Mouse (Mus musculus): ENCODE measurements at regions not wholly inside any gene's neighbourhood (a gene's known extent, or its start where the extent isn't known, plus 50 kb on each side); places are given as distances from the start of the nearest gene placed in this dataset.

- peak; percentile 26 for DNase-seq (ENCODE audit: low spot score)
Observed at GRCm38 (mm10) chr12:70713499-70714280, 111.6 kb upstream of the Frmd6 start.

DNA sequence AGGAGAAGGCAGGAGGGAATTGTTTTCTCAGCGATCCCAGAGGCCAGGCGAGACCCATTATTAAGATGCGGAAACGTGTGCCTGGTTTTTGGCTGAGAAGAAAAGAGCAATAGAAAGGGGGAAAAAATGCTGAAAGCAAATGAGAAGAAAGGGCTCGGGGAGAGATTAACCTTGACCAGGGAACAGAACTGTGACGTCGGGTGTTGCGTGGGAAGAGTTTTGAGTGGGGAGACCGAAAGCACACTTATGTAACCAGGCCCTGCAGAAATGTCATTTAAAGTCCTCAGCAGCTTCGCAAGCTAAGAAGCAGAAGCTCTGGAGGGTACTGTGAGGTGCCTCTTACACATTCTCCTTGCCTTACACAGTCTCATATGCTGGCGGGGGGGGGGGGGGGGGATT, 111.0 kb upstream of the Frmd6 start:
- no peak for DNase-seq (ENCODE audit: low spot score)

GRCm38 (mm10) chr12:70715836-70716235, 109.5 kb upstream of the Frmd6 start:
- DNase-seq (ENCODE audit: low spot score), result no peak

- no peak for DNase-seq (ENCODE audit: low spot score)
Observed at GRCm38 (mm10) chr12:70718602-70719001, 106.7 kb upstream of the Frmd6 start.

- no peak for DNase-seq (ENCODE audit: low spot score)
Observed at GRCm38 (mm10) chr12:70719255-70719654, 106.1 kb upstream of the Frmd6 start.

DNA sequence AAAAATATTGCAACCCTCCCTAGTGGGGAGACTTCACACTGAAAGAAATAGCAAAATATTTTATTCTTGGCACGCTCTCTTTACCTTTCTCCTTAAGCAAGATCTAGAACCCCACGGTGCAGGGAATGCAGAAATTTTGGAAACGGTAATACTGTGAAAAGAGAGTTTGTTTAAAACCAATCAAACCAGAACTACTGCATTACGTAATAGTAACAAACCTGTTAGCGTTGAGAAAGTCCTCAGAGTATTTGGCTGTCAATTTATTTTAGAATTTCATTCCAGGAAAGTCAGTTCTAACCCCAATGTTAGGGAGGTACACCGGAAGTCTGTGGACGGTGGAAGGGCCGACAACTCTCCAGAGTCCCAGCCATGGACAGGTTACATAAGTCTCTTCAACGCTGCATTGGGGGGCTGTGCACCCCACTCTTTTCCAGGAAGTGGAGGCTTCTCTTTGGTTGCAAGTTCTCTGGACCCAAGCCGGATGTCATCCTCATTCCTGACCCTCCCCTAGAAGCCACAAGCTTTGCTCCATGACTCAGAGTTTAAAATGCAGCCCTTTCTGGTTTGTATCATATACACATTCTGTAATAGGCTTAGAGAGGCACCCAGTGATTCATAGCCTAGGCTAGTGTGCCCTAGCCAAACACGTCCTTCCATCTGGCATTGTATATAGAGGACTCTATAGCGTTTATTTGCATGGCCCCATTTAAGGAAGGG, 105.0 kb upstream of the Frmd6 start:
- no peak for DNase-seq (ENCODE audit: low spot score)

DNA sequence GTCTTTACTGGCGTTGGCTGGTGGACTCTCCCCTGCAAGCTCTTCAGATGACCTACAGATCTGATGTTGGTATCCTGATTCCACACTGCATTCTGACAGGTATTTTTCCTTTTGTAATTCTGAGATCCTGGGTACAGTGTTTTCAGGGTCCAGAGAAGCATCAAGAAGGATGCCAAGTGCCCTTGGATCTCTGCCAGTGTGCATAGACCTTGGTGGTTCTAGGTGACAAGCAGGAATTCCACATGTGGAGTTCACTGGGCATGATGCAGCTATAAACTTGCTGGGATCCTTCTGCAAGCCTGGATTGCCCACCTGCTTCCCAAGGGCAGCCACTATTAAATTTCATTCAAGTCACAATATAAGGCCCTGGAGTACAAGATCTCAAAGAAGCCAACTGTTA, 100.0 kb upstream of the Frmd6 start:
- DNase-seq (ENCODE audit: low spot score), result no peak

- DNase-seq (ENCODE audit: low spot score), result no peak
Observed at GRCm38 (mm10) chr12:70727496-70728259, 97.6 kb upstream of the Frmd6 start.

DNA sequence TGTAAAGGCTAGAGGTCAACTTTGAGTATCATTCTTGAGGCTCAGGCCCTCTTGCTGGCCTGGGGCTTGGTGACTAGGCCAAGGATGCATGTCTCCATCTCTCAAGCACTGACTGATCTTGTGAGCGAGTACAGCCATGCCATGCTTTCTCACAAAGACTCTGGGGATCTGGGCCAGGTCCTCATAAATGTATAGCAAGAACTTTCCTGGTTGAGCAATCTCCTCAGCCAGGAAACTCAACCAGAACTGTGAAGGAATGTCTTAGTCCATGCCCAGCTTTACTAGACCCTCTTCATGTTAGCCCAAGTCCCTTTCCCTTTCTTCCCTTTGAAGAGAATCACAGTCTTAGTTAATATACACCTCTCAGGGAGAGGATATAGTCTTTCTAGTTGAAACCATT, 96.9 kb upstream of the Frmd6 start:
- no peak for DNase-seq (ENCODE audit: low spot score)

GRCm38 (mm10) chr12:70729961-70730360, 95.4 kb upstream of the Frmd6 start:
- DNase-seq (ENCODE audit: low spot score), result no peak

DNA sequence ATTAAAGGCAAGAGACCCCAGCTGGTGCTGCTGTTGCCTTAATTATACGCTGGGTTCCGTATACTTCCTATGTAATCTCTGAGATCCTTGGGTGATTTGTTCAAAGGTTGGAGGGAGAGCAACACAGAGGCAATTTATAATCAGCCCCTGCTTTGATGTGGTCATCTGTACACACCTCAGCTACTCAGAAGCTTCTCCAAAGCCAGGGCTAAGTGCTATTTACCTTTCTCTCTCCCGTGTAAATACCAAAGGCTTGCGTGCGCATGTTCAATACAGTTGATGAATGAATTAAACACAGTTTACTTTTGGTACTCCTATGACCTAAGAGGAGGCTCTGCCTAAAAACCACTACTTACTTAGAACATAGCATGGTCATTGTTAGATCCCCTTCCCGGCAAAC, 93.8 kb upstream of the Frmd6 start:
- no peak for DNase-seq (ENCODE audit: low spot score)

DNA sequence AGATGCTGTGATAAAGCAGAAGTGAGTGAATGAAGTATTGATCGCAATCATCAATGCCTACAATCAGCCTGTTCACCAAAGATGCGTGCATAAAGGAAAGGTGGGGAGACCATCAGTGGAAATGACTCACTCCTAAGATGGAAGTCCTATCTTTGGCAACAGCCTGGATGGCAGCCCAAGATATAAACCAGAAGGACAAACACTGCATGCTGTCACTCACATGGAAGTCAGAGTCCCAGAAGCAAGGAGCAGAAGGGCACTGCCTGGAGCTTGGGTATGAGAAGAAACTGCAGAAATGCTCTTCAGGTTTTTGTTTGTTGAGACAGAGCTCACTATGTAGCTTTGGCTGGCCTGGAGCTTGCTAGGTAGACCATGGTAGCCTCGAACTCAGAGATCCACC, 92.7 kb upstream of the Frmd6 start:
- DNase-seq (ENCODE audit: low spot score), result no peak

DNA sequence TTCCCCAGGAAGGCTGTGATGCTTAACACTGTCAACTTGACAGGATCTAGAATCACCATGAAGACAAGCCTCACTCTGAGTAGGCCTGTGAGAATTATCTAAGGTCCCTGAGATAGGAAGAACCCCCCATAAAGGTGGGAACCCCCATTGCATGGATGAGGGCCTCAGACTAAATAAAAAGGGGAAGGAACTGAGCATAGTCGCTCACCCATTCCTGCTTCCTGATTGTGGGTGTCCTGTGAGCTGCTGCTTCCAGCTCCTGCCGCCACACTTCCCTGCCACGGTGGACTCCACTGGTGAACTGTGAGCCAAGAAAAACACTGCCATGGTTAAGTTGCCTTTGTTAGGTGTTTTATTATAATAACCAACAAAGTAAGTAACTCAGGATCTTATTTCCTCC, 86.8 kb upstream of the Frmd6 start:
- DNase-seq (ENCODE audit: low spot score), result no peak

GRCm38 (mm10) chr12:70739316-70739715, 86.0 kb upstream of the Frmd6 start:
- no peak for DNase-seq (ENCODE audit: low spot score)

DNA sequence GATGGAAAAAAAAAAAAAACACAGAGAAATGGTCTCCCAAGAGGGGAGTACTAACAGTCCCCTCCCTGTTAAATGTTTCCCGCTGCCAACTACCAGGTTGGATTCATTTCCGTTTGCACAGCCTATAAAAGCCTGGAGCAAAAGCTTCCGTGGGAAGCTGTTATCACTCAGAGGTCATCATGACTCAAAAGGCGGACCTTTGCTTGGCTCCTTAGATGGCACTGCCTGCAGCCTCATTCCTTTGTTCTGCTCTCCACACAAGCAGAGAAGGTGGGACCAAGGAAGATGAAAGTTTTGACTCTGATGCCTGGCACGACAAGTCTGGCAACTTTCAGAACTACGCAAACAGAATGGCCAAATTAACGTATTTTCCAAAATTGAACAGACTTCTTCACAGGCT, 85.5 kb upstream of the Frmd6 start:
- no peak for DNase-seq (ENCODE audit: low spot score)

DNA sequence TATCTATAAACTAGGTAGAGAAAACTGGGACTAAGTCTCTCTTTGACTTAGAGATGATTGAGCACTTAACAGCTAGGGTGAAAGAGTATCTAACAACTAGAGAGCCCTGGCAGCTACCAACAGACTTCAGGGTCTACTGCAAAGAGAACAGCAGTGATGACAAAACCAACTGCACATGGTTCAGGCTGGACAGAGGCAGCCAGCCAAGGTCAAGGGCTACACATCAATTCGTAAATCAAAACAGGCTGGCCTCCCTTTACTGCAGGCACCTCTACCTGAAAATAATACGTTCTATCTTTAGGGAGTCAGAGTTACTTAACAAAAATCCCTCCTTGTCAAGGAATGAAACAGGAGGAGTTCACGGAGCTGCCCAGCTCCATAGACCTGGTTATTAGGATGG, 82.5 kb upstream of the Frmd6 start:
- no peak for DNase-seq (ENCODE audit: low spot score)

- DNase-seq (ENCODE audit: low spot score), result no peak
Observed at GRCm38 (mm10) chr12:70745681-70746080, 79.6 kb upstream of the Frmd6 start.

GRCm38 (mm10) chr12:70749651-70750050, 75.7 kb upstream of the Frmd6 start:
- no peak for DNase-seq (ENCODE audit: low spot score)

DNA sequence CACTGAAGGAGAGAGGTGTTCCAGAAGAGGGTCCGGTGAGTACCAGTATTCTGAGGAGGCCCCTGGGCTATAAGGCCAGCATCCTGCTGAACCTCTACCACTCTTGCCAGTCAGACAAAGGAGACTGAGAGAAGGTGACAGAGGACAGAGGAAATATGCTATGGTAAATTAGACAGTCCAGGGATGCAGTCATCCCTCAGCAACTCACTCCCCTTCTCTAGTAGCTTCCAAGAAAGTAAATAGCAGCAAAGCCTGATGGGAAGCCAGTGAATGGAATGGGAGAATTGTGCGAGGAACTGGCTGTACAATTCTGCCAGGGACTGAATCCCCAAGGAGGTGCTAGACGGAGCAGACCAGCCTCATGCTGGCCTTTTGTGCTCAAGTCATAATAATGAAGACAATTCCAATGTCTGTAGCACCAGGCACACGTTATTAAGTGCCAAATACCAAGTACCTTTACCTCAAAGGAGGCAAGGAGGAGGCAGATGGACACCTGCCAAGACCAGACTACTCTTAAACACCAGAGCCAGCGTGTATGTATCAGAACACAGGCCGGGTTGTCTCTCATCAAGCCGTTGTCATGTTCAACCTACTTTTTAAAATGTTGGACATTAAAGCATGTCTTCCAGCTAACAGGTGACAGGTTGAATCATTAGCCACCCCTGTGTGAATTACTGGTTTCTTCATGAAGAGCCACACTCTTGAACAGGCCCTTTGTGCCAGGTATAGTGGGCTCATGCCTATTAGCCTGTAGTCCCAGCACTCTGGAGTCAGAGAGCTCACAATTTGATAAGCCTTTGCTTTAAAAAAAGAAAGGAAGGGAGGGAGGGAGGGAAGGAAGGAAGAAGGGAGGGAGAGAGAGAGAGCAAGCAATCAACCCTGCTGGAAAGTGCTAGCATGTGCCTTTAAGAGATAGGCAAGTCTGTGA, 74.4 kb upstream of the Frmd6 start:
- peak; percentile 28 for DNase-seq (ENCODE audit: low spot score)

GRCm38 (mm10) chr12:70752266-70752910, 72.9 kb upstream of the Frmd6 start:
- peak; percentile 4 for DNase-seq (ENCODE audit: low spot score)

DNA sequence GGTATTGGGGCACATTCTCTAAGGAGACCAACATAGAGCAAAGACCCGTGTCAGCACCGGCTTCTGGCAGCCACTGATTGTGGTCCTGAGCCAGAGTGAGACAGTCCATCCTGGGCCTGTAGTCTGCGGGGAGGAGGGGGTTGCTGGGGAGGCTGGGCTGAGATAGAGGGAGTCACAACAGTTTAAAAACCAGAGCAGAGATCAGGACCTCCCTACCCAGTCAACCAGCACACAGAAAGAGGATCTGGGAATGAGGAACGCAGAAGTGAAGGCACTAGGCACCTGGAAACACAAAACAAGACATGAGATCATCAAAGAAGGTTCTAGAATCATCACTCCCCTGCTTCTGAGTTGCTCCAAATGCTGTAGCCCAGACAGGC, 72.4 kb upstream of the Frmd6 start:
- no peak for DNase-seq (ENCODE audit: low spot score)

Data from gastrocnemius, adult 18-20 months (tissue).